Mouse (Mus musculus): ENCODE data around the gene Nat10. TPM values are rescaled to one million over a fixed set of nuclear protein-coding genes. Genes with fewer than 3 reads are reported as not detected.

Nat10 gene
- polyA plus RNA-seq, 1 experiment from 2014 or later = 30.2 TPM

DNA sequence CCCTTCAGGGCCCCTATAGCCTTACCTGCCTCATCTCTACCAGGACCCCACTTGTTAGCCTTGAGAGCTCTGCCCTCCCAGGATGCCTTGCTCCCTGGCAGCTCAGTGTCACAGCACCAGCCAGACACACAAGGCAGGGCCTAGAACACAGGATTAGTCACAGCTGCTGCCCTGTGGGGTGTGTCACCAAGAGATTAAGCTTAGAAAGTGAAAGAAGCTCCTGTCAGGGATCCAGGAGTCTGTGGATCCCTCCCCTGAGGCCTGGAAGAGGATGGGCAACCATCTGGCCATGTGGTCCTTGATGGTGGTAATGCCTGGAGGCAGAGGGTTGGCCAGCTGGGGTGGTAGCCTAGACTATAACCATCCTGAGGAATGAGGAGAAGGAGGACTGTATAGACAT is 73.9 kb downstream of the Nat10 start:
- ATAC-seq (ENCODE audit: low FRiP score, low read depth) = 0 out of 2 replicates have a peak, but pooled peaks have one; percentile 25
- 0 out of 2 replicates have a peak, but pooled peaks cover 2% of the 10 kb centered on the region for H3K27me3 ChIP-seq
- H3K4me1 ChIP-seq = peaks cover 32% of the 10 kb centered on the region
- no peak overlapping the region for H3K9ac ChIP-seq (replicated peaks)
- H3K9me3 ChIP-seq = no peaks in the 10 kb centered on the region
- H3K4me2 ChIP-seq (replicated peaks) = no peak overlapping the region
- H3K36me3 ChIP-seq = no peaks in the 10 kb centered on the region; the same call in 1 of the 2 replicates
- no peak overlapping the region for H3K27ac ChIP-seq (replicated peaks)
- H3K4me3 ChIP-seq = no peak overlapping the region

DNA sequence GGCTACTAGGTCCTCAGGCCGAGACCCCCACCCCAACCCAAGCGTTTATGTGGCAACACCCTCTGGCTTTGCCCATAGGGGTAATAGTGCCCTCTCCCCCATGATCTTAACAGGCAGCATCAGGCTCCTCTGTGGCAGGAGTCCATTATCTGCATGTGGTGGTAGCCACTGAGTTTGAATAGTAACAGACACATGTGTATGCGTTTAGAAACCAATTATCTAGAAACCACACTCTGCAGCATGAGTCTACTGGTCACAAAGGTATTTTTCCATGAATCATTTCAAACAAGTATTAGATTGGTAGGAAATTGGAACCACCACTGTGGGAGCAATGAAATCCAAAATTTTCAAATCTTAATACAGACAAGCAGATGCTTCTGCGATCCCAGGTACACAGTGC is 75.5 kb downstream of the Nat10 start:
- WGBS = 84% methylated on average over 4 of the region's 4 CpGs
- Histone ChIP-seq H3K9me3 (no peaks in the 10 kb centered on the region), H3K36me3 (no peaks in the 10 kb centered on the region), H3K4me1 (peaks cover 25% of the 10 kb centered on the region), H3K4me2 (replicated peaks) (no peak overlapping the region), H3K27me3 (0 out of 2 replicates have a peak, but pooled peaks cover 2% of the 10 kb centered on the region), H3K27ac (replicated peaks) (no peak overlapping the region), H3K9ac (replicated peaks) (no peak overlapping the region), H3K4me3 (no peak overlapping the region)
- ATAC-seq (ENCODE audit: low FRiP score, low read depth) = no peak

DNA sequence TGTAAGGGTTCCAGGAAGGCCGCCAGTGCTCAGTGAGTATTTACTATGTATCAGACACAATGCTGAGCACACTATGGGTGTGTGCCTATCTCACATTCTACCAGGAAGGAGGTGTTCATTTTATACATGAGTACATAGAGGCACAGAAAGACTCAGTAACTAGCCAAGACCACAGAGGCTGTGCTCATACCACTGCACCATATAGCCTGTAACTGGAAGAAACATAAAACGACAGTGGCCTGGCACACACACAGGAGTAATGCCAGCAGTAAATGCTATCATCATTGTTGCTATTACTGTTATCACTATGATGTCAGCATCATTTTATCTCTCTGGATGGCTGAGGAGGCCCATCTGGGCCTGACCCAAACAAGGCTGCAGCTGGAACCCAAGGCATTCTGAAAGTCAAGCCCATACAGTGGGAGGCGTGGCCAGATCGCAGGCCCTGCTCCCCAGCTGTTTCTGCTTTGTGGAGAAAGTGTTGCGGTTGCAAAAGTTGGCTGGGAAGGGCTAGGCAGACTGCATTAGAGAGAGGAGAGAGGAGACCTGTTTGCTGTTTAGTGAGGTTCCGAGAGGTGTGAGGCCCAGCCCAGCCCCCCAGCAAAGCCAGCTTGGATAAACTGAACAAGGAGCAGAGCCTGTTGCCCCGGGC is 76.0 kb downstream of the Nat10 start:
- H3K9ac ChIP-seq (replicated peaks) = no peak overlapping the region
- WGBS = 77% methylated on average over 7 of the region's 7 CpGs
- H3K4me2 ChIP-seq (replicated peaks) = no peak overlapping the region
- no peak overlapping the region for H3K27ac ChIP-seq (replicated peaks)
- ATAC-seq (ENCODE audit: low FRiP score, low read depth) = no peak
- H3K27me3 ChIP-seq = 0 out of 2 replicates have a peak, but pooled peaks cover 2% of the 10 kb centered on the region
- H3K4me1 ChIP-seq = peaks cover 20% of the 10 kb centered on the region
- H3K36me3 ChIP-seq = no peaks in the 10 kb centered on the region
- no peak overlapping the region for H3K4me3 ChIP-seq
- H3K9me3 ChIP-seq = no peaks in the 10 kb centered on the region

DNA sequence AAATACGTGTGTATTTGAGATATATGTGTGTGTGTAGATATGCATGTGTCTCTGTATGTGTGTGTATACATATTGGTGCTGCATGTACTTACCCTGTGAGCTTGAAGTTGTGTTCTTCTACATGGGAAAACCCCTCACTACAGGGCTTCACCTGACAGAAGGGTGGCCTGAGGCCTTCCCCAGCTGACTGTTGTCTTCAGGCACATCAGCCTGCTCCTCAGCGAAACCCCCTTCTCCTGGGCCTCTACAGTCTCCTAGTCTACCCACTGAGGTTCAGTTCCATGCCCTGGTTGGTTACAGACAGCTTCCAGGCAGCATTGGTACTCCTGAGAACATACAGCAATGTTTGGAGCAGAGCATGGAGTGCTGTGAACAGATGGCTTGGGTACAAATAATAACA is 76.6 kb downstream of the Nat10 start:
- no peak overlapping the region for H3K4me3 ChIP-seq
- no peak overlapping the region for H3K4me2 ChIP-seq (replicated peaks)
- no peak overlapping the region for H3K9ac ChIP-seq (replicated peaks)
- H3K36me3 ChIP-seq = no peaks in the 10 kb centered on the region
- 0 out of 2 replicates have a peak, but pooled peaks cover 2% of the 10 kb centered on the region for H3K27me3 ChIP-seq
- H3K4me1 ChIP-seq = peaks cover 17% of the 10 kb centered on the region
- H3K27ac ChIP-seq (replicated peaks) = no peak overlapping the region
- WGBS = 86% methylated on average over 2 of the region's 2 CpGs
- no peak for ATAC-seq (ENCODE audit: low FRiP score, low read depth)
- H3K9me3 ChIP-seq = no peaks in the 10 kb centered on the region

DNA sequence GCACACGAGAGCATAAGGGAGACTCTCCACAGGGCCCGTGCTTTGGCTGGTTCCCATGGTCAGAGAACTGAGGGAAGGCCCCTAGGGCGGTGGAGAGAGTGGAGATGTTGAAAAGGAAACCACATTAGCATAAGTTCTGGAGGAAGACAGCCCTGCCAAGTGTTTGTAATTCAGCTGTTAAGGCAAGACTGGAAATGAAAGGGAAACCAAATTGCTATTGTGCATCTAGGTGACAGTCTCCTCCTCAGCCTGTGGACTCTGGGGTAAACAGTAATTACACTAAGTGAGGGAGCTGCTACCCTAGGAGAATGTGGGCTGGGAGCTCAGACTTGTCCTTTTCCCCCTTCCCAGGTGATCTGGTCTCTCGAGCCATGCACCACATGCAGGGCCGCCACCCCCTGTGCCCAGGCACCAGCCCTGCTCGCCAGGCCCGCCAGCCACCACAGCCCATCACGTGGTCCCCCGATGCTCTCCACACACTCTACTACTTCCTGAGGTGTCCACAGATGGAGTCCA is 78.1 kb downstream of the Nat10 start:
- Histone ChIP-seq H3K4me1 (peaks cover 17% of the 10 kb centered on the region), H3K4me3 (no peak overlapping the region), H3K9me3 (no peaks in the 10 kb centered on the region), H3K27ac (replicated peaks) (no peak overlapping the region), H3K27me3 (0 out of 2 replicates have a peak, but pooled peaks cover 2% of the 10 kb centered on the region), H3K4me2 (replicated peaks) (no peak overlapping the region), H3K36me3 (peaks cover 4% of the 10 kb centered on the region; the same call in 1 of the 2 replicates), H3K9ac (replicated peaks) (no peak overlapping the region)
- no peak for ATAC-seq (ENCODE audit: low FRiP score, low read depth)
- 81% methylated on average over 9 of the region's 9 CpGs for WGBS

DNA sequence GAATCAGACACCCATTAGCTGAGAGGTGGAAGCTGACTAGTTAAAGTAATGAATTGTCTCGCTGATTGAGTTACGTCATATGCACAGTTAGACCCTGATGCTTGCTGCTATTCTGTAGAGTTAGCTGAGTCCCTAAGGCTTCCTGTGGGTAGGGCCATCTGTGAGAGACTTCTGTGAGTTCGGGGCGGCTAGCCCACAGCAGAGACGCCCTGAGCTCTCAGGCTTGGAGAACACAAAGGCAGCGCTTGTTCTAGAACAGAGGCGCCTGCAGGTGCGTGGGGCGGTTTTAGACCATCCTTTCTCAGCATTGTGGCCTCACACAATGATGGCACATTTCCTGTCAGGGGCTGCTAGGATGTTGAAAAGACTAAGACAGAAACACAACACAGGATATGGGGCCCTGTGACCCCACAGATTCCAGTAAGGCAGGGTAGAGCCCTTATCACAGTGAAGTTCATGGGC is 78.8 kb downstream of the Nat10 start:
- Histone ChIP-seq H3K9ac (replicated peaks) (no peak overlapping the region), H3K27ac (replicated peaks) (no peak overlapping the region), H3K36me3 (peaks cover 4% of the 10 kb centered on the region; the same call in 1 of the 2 replicates), H3K9me3 (no peaks in the 10 kb centered on the region), H3K4me2 (replicated peaks) (no peak overlapping the region), H3K27me3 (0 out of 2 replicates have a peak, but pooled peaks cover 2% of the 10 kb centered on the region), H3K4me1 (peaks cover 15% of the 10 kb centered on the region), H3K4me3 (no peak overlapping the region)
- 84% methylated on average over 9 of the region's 9 CpGs for WGBS
- no peak for ATAC-seq (ENCODE audit: low FRiP score, low read depth)

DNA sequence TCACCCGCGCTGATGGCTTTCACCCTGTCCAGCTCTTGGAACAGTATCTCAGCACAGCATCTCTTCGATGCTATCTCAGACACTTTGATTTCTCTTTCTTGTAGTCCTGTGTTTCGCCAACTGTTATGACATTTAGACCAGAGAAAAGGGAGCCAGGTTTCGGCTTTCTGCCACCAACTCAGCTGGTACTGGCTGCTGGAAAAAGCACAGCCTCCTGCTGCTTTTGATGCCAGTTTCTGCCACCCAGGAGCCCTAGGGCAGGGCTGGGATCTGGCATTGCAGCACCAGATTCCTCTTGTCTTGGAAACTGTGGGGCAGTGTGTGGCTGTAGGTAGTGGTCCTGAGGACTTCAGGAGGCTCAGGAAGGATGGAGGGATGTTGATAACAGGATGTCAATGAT is 79.9 kb downstream of the Nat10 start:
- Histone ChIP-seq H3K4me2 (replicated peaks) (no peak overlapping the region), H3K4me3 (no peak overlapping the region), H3K9me3 (no peaks in the 10 kb centered on the region), H3K9ac (replicated peaks) (no peak overlapping the region), H3K27me3 (0 out of 2 replicates have a peak, but pooled peaks cover under 1% of the 10 kb centered on the region), H3K36me3 (peaks cover 4% of the 10 kb centered on the region; the same call in 1 of the 2 replicates), H3K4me1 (peaks cover 16% of the 10 kb centered on the region; the same call in 1 of the 2 replicates), H3K27ac (replicated peaks) (no peak overlapping the region)
- ATAC-seq (ENCODE audit: low FRiP score, low read depth) = no peak
- 89% methylated on average over 5 of the region's 5 CpGs for WGBS

DNA sequence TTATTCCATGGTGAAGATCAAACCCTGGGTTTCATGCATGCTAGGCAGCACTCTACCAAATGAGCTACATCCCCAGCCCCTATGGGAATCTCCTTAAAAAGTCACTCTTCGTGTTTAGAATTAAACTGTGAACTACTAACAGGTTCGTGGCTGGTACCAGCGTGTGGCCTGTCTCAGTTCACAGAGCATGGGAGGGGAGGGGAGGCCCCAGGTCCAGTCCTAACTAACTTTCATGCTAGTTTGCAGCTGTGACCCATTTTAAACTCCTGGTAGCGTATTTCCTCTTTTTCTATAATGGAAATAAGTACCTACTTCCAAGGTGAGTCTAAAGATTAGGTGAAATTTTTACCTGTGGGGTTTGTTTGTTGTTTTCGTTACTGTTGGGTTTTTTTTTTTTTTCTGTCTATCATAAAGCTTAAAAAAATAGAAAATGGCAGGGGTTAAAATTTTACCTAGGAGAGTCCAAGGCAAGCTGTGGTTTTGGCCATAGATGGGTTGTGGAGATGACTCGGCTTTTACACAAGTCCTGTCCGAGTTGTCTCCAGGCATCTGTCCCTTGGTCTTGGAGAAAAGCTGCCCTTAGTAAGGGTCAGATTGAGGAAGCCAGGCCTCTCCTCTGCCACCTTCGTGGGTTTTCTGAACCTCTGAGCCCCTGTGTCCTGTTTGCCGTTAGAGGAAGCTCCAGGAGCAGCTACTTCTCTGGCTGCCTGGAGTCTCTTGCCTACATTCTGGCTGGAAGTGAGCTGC is 80.5 kb downstream of the Nat10 start:
- Histone ChIP-seq H3K4me2 (replicated peaks) (no peak overlapping the region), H3K4me3 (no peak overlapping the region), H3K27me3 (no peaks in the 10 kb centered on the region), H3K27ac (replicated peaks) (no peak overlapping the region), H3K9me3 (no peaks in the 10 kb centered on the region), H3K36me3 (peaks cover 4% of the 10 kb centered on the region; the same call in 1 of the 2 replicates), H3K9ac (replicated peaks) (no peak overlapping the region), H3K4me1 (peaks cover 16% of the 10 kb centered on the region; the same call in 1 of the 2 replicates)
- ATAC-seq (ENCODE audit: low FRiP score, low read depth) = no peak
- WGBS = 79% methylated on average over 9 of the region's 9 CpGs

DNA sequence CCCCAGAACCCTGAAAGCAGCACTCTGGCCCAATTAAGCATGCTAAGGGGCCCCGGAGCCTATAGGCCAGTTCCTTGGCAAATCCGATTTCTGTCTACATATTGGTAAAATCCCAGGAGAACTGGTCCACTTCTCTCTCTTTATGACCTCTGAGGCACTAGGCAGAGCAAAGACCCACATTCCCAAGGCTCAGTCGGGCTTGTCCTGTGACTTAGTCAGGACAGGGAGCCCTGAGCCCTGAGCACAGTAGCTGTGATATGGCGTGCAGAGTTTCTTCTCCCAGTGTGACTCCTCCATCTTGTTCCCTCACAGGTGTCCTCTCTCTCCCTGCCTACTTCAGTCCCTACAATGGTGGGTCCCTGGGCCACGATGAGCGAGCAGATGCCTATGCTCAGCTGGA is 82.6 kb downstream of the Nat10 start:
- 79% methylated on average over 6 of the region's 6 CpGs for WGBS
- no peak for ATAC-seq (ENCODE audit: low FRiP score, low read depth)

DNA sequence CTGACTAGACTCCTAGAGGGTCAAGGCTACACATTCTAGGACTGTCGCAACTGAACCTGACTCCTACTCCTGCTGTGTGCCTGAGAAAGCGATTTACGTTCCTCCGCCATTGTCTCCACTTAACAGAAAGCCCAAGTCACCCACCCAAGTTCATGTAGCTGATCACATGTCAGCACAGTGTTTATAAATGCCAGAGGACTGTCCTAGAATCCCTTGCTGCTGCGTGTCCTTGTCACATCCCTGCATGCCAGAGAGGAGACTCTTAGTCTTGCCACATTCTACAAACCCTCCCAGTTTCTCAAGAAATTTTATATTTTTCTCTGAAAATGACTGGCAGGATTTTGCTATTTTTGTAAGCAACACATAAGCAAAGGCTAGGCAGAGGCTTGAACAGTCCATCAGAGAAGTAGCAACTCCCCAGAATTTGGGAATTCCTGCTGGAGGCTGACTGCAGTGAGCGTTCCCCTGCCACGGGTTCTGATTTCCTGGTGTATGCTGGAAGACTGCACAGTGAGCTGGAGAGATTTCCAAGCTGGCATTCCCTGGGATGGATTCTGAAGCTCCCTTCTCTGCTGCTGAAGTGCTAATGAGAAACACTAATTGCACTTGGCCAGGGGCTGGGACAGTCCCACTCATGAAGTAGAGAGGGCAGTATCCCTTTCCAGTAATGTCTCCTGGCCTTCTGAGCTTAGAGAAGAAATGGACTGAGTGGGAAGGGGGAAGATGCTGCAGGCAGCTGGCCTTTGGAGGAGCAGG is 83.3 kb downstream of the Nat10 start:
- Histone ChIP-seq H3K4me1 (peaks cover 12% of the 10 kb centered on the region; the same call in 1 of the 2 replicates), H3K27ac (replicated peaks) (no peak overlapping the region), H3K36me3 (peaks cover 4% of the 10 kb centered on the region; the same call in 1 of the 2 replicates), H3K9me3 (no peaks in the 10 kb centered on the region), H3K27me3 (no peaks in the 10 kb centered on the region), H3K4me3 (no peak overlapping the region), H3K9ac (replicated peaks) (no peak overlapping the region), H3K4me2 (replicated peaks) (no peak overlapping the region)
- WGBS = 75% methylated on average over 7 of the region's 7 CpGs
- no peak for ATAC-seq (ENCODE audit: low FRiP score, low read depth)

More for the DNA sequence above, 82.6 kb downstream of the Nat10 start:
- Histone ChIP-seq H3K9me3 (no peaks in the 10 kb centered on the region), H3K36me3 (peaks cover 4% of the 10 kb centered on the region; the same call in 1 of the 2 replicates), H3K4me3 (no peak overlapping the region), H3K27ac (replicated peaks) (no peak overlapping the region), H3K4me2 (replicated peaks) (no peak overlapping the region), H3K27me3 (no peaks in the 10 kb centered on the region), H3K4me1 (peaks cover 16% of the 10 kb centered on the region; the same call in 1 of the 2 replicates), H3K9ac (replicated peaks) (no peak overlapping the region)

DNA sequence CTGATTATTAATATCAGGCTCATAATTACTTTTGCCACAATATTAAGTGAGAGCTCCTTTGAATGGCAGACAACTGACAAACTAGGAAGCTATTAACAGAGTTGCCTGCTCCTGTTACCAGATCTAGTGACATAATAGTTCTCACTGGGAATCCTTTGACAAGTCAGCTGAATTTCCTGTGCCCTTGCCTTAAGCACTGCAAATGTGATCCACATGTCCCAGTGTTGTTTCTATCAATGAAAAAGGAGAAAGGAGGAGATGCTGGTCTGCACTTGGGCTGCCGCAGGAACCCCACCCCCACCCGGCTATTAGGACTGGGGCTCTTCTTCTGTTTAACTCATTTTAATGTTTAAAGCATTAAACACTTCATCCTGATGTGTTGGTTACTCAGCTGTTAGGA is 84.3 kb downstream of the Nat10 start:
- WGBS = 76% methylated on average over 2 of the region's 2 CpGs

More for the DNA sequence above, 84.3 kb downstream of the Nat10 start:
- no peaks in the 10 kb centered on the region for H3K9me3 ChIP-seq
- peaks cover 4% of the 10 kb centered on the region; the same call in 1 of the 2 replicates for H3K36me3 ChIP-seq
- no peaks in the 10 kb centered on the region for H3K27me3 ChIP-seq
- H3K9ac ChIP-seq (replicated peaks) = no peak overlapping the region
- no peak overlapping the region for H3K27ac ChIP-seq (replicated peaks)
- peaks cover 6% of the 10 kb centered on the region; the same call in 1 of the 2 replicates for H3K4me1 ChIP-seq
- H3K4me3 ChIP-seq = no peak overlapping the region
- ATAC-seq (ENCODE audit: low FRiP score, low read depth) = no peak
- H3K4me2 ChIP-seq (replicated peaks) = no peak overlapping the region

All from midbrain, embryonic 12.5 days (tissue).